Mouse (Mus musculus) Patski (cell line): ENCODE results near the gene Ankrd28. TPM values are rescaled to one million over a fixed set of nuclear protein-coding genes. Genes with fewer than 3 reads are reported as not detected.
A peak's percentile ranks its signal among the peaks of the same experiment; 100 is the strongest.

ENCODE experiments used
- ATAC-seq: fragments of 100-300 bp; one replicate; pipeline ENCODE4 v1.8.0; 2021
- CTCF ChIA-PET: fragments of 350-600 bp; sonication (Branson Sonifier 250); formaldehyde crosslinking; loops from one replicate; lab custom pipeline; 2022; ENCODE audit warnings: inconsistent platforms; lab: Charles Lee
- POLR2A ChIA-PET: fragments of 350-600 bp; sonication (Branson Sonifier 250); formaldehyde crosslinking; loops from one replicate; lab custom pipeline; 2022; ENCODE audit warnings: antibody characterized with exemption, inconsistent platforms; lab: Charles Lee
- DNase-seq: peaks from one replicate; pipeline ENCODE4 v3.0.0-alpha.2; 2011; ENCODE audit warnings: low read depth, low spot score
- H3K27me3 ChIP-seq: fragments of 371-371 bp; one replicate; pipeline ENCODE4 v1.5.1; 2021
- CTCF ChIP-seq: fragments of 100-300 bp; IDR thresholded peaks from one replicate; pipeline ENCODE4 v1.5.1; 2021
- in situ Hi-C: fragments of 300-500 bp; cut with MboI; formaldehyde crosslinking; loops from 3 replicates; pipeline ENCODE4 v1.11.1; 2018; ENCODE audit warnings: low pct_unique_long_range_greater_than_20kb, mixed read lengths
- polyA plus RNA-seq: library from polyadenylated mRNA; unstranded; gene quantifications from one replicate; pipeline ENCODE4 v1.2.3, GENCODE M21; 2021

Gene Ankrd28
- polyA plus RNA-seq, 1 experiment from 2014 or later: 26.6 TPM

- TF ChIP-seq CTCF: no peak
- in situ Hi-C loops: no loop called here
- ATAC-seq: peak; percentile 70
- ChIA-PET CTCF (interaction anchor here (2.3 kb wide), 1 partner anchor 29 kb away, joined by 4 read pairs; no protein-coding TSS in a partner anchor), POLR2A (no interaction called here)
- DNase-seq: peak; percentile 80
- H3K27me3 ChIP-seq: no peaks in the 10 kb centered on the region
Observed at GRCm38 (mm10) chr14:31669161-31669611, 161.3 kb downstream of the Ankrd28 start.

DNA sequence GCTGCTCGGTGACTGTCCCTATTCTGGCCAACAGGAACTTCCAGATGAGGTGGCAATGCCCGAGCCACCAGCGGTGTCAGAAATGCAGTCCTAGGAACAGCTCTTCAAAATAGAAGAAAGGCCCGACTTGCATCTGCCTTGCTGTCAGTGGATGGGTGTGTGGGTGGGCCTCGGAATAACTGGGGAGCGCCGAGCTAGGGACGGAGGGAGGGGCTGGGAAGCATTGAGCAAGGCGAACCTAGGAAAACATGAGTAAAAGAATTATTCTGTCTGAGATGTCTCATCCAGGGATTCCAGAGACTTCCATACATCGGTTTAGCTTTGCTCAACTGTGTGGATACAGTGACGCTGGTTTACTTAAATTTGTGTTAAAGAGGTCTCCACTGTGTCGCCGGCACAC, 162.1 kb downstream of the Ankrd28 start:
- POLR2A ChIA-PET: no interaction called here
- TF ChIP-seq CTCF: no peak
- H3K27me3 ChIP-seq: no peaks in the 10 kb centered on the region
- ATAC-seq (no peak), DNase-seq (no peak)
- in situ Hi-C loops: no loop called here
- CTCF ChIA-PET: no interaction called here

- ChIA-PET CTCF (no interaction called here), POLR2A (no interaction called here)
- DNase-seq: no peak
- no peaks in the 10 kb centered on the region for H3K27me3 ChIP-seq
- in situ Hi-C loops: no loop called here
- ATAC-seq: no peak
- TF ChIP-seq CTCF: no peak
Observed at GRCm38 (mm10) chr14:31667741-31668140, 162.7 kb downstream of the Ankrd28 start.

DNA sequence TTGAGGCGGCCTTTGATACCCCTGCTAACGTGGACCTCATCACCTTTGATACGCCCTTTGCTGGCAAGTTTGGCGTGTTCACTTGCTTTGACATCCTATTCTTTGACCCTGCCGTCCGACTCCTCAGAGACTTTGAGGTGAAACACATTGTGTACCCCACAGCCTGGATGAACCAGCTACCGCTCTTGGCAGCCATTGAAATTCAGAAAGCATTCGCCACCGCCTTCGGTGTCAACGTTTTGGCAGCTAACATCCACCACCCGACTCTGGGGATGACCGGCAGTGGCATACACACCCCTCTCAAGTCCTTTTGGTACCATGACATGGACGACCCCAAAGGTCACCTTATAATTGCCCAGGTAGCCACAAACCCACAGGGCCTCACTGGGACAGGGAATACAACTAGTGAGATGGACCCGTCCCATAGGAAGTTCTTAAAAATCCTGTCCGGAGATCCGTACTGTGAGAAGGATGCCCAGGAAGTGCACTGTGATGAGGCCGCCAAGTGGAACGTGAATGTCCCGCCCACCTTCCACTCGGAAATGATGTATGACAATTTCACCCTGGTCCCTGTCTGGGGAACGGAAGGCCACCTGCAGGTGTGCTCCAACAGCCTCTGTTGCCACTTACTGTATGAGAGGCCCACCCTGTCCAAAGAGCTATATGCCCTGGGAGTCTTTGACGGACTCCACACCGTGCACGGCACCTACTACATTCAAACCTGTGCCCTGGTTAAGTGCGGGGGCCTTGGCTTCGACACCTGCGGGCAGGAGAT, 163.3 kb downstream of the Ankrd28 start:
- no peak for TF ChIP-seq CTCF
- H3K27me3 ChIP-seq: no peaks in the 10 kb centered on the region
- in situ Hi-C loops: no loop called here
- ChIA-PET CTCF (no interaction called here), POLR2A (no interaction called here)
- ATAC-seq: no peak
- no peak for DNase-seq

DNA sequence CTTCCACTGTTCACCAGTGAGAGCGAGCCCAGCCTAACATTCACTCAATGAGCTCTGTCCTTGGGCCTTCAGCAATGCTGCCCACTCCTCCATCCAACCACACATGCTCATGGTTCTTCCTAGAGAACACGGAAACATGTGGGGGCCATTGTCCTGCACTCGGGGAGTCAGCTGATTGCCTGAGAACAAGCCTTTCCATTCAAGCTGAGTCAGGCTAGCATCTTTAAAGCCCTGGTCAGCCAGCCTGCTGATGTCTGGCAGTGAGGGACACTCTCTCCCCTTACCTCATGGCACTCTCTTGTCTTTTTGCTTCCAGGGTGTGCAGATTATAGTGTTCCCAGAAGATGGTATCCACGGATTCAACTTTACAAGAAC, 164.9 kb downstream of the Ankrd28 start:
- POLR2A ChIA-PET: no interaction called here
- TF ChIP-seq CTCF: no peak

DNA sequence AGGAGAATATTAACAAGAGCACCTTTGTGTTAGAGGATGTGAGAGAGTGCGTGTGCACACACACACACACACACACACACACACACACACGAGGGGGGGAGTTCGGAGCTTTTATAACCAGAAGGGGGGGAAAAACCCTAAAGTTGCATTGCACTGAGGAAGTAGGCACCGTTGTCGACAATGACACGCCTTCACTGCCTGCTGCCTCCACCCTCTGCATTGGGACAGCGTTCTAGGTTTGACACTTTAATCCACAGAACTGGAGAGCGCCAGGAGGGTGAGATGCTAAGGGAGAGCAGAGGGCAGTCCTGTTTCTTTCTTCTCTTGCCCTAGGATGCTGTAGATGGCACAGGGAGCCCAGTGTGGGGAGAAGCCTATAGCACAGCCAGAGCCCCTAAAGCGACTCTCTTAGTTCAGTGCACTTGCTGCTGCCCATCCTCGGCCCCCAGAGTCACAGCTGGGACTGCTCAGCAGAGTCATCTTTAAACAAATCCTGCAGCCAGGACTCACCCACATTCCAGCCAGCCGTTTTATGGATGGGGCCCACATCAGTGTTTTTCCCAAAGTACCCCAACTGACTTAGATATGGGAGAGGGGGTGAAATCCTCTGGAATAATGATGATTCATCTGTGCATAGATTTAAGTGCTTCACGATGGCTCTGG, 165.4 kb downstream of the Ankrd28 start:
- POLR2A ChIA-PET: interaction anchor here (0.6 kb wide), 1 partner anchor 847 kb away, joined by 3 read pairs; no protein-coding TSS in a partner anchor
- TF ChIP-seq CTCF: no peak
- DNase-seq (no peak), ATAC-seq (no peak)
- CTCF ChIA-PET: no interaction called here
- H3K27me3 ChIP-seq: no peaks in the 10 kb centered on the region
- in situ Hi-C loops: no loop called here

More for the DNA sequence above, 164.9 kb downstream of the Ankrd28 start:
- DNase-seq (no peak), ATAC-seq (no peak)
- CTCF ChIA-PET: no interaction called here
- in situ Hi-C loops: no loop called here
- no peaks in the 10 kb centered on the region for H3K27me3 ChIP-seq

DNA sequence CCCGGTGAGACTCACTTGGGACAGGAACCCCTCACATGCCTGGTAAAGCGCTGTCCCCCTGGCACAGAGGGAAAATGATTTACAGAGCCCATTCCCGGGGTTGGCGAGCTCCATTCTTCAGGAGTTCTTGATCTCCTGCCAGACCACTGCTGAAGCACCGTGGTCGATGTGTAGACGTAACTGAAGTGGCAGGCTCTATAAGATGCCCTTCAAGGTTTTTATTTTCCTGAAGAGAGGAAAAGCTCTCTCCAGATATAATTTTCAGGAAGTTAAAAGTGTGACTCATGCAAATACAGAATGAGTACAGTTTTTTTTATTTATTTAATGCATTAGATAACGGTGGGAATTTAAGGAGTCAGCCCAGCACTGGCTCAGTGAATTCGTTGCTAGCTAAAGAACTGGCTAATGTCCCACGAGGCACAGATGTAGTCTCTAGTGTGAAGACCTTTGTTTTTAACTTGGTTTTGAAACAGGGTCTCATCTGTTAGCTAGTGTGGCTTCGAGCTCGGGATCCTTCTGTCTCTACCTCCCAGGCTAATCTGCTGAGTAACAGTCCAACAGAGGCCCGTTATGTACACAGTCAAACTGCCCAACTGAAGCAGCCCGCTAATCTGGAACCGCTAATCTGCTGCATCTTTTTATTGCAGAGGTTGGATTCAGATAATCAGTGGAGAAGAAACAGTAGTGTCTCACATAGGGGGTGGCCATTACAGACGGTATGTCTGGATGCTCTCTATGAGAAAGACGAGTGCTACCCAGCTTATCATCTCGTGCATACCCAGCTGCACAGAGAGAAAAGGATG, 166.2 kb downstream of the Ankrd28 start:
- CTCF ChIA-PET: no interaction called here
- no peak for DNase-seq
- POLR2A ChIA-PET: interaction anchor here (0.6 kb wide), 1 partner anchor 848 kb away, joined by 3 read pairs; no protein-coding TSS in a partner anchor
- in situ Hi-C loops: no loop called here
- TF ChIP-seq CTCF: no peak
- H3K27me3 ChIP-seq: no peaks in the 10 kb centered on the region
- no peak for ATAC-seq

- POLR2A ChIA-PET: interaction anchor here (2.3 kb wide), 1 partner anchor 117 kb away, joined by 6 read pairs; no protein-coding TSS in a partner anchor
- H3K27me3 ChIP-seq: no peaks in the 10 kb centered on the region
- TF ChIP-seq CTCF: no peak
- ATAC-seq: no peak
- no peak for DNase-seq
- in situ Hi-C loops: no loop called here
- CTCF ChIA-PET: interaction anchor here (0.9 kb wide), 1 partner anchor 10 kb away, joined by 3 read pairs; no protein-coding TSS in a partner anchor
Observed at GRCm38 (mm10) chr14:31663376-31664099, 166.9 kb downstream of the Ankrd28 start.

DNA sequence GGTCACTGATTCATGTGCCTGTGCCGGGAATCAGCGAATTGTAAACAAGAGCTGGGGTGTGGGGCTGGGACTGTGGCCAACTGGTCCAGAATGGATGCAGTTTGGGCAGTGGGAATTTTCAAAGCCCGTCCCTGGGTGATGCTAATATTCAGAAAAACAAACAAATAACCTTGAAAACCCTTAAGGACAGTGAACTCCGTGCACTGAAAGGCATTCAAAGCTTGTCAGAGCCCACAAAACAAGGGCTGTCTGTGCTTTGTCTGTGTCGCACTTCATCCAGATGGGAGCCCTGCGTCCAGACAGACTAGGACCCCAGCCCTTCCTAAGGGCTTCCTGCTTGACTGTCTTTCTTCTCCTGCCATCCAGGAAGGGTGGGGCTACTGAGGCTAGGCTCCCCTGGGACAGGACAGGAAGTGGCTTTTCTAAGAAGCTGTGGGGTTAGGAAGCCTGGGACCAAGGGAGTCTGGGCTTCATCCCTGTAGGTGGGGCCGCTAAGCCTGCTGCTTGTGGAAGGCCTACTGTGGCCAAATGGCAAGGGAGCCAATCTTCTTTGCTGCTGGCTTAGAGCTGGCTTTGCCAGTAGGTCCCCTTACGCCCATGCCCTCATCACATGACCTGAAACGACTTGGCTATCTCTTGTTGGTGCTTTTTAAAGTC, 167.8 kb downstream of the Ankrd28 start:
- no peak for DNase-seq
- CTCF ChIA-PET: interaction anchor here (0.9 to 1.5 kb wide), 4 partner anchors 11 to 118 kb away, joined by 3 to 5 read pairs (median 3); no protein-coding TSS in a partner anchor
- no peak for TF ChIP-seq CTCF
- ATAC-seq: peak; percentile 22
- H3K27me3 ChIP-seq: no peaks in the 10 kb centered on the region
- in situ Hi-C loops: no loop called here
- POLR2A ChIA-PET: interaction anchor here (0.8 to 2.3 kb wide), 3 partner anchors 8 to 118 kb away, joined by 4 to 6 read pairs (median 6); no protein-coding TSS in a partner anchor
